Mouse (Mus musculus) thymus, adult 2 months (tissue): ENCODE measurements around the gene Armc5.

Experiments used
- CTCF ChIP-seq: fragments of 200-500 bp; IDR thresholded peaks from 2 replicates; pipeline ENCODE4 v1.5.1; 2012; ENCODE audit warnings: mild to moderate bottlenecking, control low read depth, low read length, moderate library complexity, borderline replicate concordance; ENCODE audit not compliant: control insufficient read depth, poor library complexity, insufficient read depth; ENCODE audit errors: extremely low read depth
- POLR2A ChIP-seq: fragments of 200-500 bp; IDR thresholded peaks from 2 replicates; pipeline ENCODE4 v1.6.1; 2012; ENCODE audit warnings: mild to moderate bottlenecking, low read length, control low read depth, moderate library complexity; ENCODE audit not compliant: control insufficient read depth, poor library complexity, insufficient read depth; ENCODE audit errors: extremely low read depth

DNA sequence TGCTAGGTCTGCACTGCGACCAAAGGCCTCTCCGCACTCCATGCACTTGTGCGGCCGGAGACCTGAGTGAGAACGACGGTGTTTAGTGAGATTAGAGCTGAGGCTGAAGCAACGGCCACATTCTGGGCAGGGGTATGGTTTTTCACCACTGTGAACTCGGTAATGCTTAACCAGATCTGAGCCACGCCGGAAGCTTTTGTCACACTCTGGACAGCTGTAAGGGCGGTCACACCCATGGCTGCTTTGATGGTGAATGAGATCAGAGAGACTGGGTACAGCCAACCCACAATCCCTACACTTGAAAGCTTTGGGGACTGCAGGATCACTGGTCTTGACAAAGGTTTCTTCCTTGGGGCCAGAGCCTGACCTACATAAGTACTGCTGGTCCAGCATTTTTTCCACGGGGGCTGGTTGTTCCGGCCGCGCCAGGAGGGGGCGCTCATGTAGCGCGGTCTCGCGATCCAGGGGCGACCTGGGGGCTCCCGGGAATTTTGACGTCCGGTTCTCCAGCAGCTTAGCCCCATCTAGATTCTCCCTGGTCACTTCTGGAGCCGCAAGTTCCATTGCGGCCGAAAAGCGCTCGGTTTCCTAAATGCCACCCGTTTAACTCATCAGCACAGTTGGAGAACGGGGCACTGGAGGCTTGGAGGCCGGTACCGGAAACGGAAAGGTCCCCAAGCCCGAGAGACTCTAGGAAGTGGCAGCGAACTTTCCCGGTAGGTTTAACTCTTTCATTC is at the start of gene Armc5:
- TF ChIP-seq CTCF (peak; percentile 99), POLR2A (no peak)
